Mouse (Mus musculus) C2C12 (cell line): ENCODE measurements around the gene Palld.

ENCODE experiments used
- CTCF ChIP-seq: IDR thresholded peaks from one replicate; pipeline ENCODE4 v1.5.1; 2011; ENCODE audit not compliant: control insufficient read depth, insufficient read depth, insufficient read length
- MYOD1 ChIP-seq: IDR thresholded peaks from one replicate; pipeline ENCODE4 v1.6.1; 2011; ENCODE audit warnings: low read depth; ENCODE audit not compliant: control insufficient read depth, insufficient read length
- MYOG ChIP-seq: IDR thresholded peaks from one replicate; pipeline ENCODE4 v1.6.1; 2011; ENCODE audit not compliant: control insufficient read depth, insufficient read length; ENCODE audit errors: extremely low read depth

DNA sequence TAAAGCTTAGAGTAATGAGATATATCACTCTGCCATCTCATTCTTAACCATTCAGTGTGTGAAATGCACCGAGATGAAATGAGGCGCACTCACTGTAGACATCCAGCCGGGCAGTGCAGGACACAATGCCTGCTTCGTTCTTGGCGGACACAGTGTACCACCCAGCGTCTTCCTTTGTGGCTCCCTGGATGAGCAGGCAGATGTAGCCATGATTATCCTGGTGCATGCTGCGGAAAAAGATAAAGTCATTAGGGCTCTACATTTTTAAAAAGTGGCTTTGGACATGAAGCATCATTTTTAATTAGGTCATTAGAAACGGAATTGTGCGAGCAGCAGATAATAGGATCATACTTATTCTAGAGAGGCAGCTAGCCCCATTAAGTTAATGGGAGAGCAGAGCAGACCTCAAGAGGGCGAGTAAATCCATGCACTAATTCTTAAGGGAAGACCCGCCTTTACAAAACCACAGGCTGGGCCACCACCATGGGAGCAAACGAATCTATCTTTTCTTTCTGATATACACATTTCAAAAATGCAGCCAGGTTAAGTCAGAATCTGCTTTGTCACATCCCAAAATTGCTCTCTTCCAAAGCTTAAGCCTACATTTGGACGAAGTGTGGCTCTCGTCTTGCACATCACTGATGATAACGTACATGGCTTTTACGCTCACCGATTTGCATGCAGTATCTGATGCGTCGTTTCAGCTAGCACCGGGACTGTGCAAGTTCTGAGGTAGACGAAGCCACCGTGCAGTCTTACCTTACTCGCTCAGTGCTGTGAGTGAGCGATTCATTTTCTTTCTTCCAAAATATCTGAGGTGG, 387.2 kb downstream of the Palld start:
- TF ChIP-seq CTCF (no peak), MYOG (no peak), MYOD1 (no peak)
